Mouse (Mus musculus) layer of hippocampus, adult 2 months (tissue): ENCODE measurements around the gene Mthfd2l. TPM values are rescaled to one million over a fixed set of nuclear protein-coding genes. Genes with fewer than 3 reads are reported as not detected.

ENCODE experiments used
- DNase-seq, 2 experiments: peaks; one replicate each; pipeline ENCODE4 v3.0.0; 2022; ENCODE audit warnings: low spot score in 2 of 2
- H3K27ac ChIP-seq: fragments of 200-600 bp; 2 replicates; pipeline ENCODE4 v1.8.1; 2022
- H3K4me3 ChIP-seq: fragments of 200-600 bp; 2 replicates; pipeline ENCODE4 v1.8.1; 2022; ENCODE audit warnings: mild to moderate bottlenecking
- CTCF ChIP-seq: fragments of 200-600 bp; conservative IDR thresholded peaks from 2 replicates; pipeline ENCODE4 v1.8.1; 2022; ENCODE audit warnings: antibody characterized with exemption, mild to moderate bottlenecking, moderate library complexity
- total RNA-seq, 2 experiments: library from RNA; stranded (reverse); gene quantifications; 2 replicates each; pipeline ENCODE4 v1.2.3; 2021

The Mthfd2l gene
- total RNA-seq, 2 experiments from 2014 or later: 18.3 to 24.4 TPM

GRCm38 (mm10) chr5:90964764-90965163, 33.8 kb downstream of the Mthfd2l start:
- no peak overlapping the region for H3K4me3 ChIP-seq
- H3K27ac ChIP-seq: no peak overlapping the region
- no peak for TF ChIP-seq CTCF
- DNase-seq: no peak

GRCm38 (mm10) chr5:90965386-90965785, 34.5 kb downstream of the Mthfd2l start:
- no peak for DNase-seq
- Histone ChIP-seq H3K27ac (no peak overlapping the region), H3K4me3 (no peak overlapping the region)
- TF ChIP-seq CTCF: no peak

GRCm38 (mm10) chr5:90977244-90977643, 46.3 kb downstream of the Mthfd2l start:
- DNase-seq: peak; percentile 65 to 77
- TF ChIP-seq CTCF: peak; percentile 83
- Histone ChIP-seq H3K27ac (no peak overlapping the region), H3K4me3 (no peak overlapping the region)

GRCm38 (mm10) chr5:90980297-90980696, 49.4 kb downstream of the Mthfd2l start:
- DNase-seq: peak in 1 of 2 experiments; percentile 16
- no peak overlapping the region for H3K27ac ChIP-seq
- no peak for TF ChIP-seq CTCF
- H3K4me3 ChIP-seq: no peak overlapping the region

GRCm38 (mm10) chr5:90987605-90988004, 56.7 kb downstream of the Mthfd2l start:
- no peak for DNase-seq
- Histone ChIP-seq H3K4me3 (no peak overlapping the region), H3K27ac (no peak overlapping the region)
- no peak for TF ChIP-seq CTCF

- no peak for DNase-seq
- TF ChIP-seq CTCF: no peak
- no peak overlapping the region for H3K27ac ChIP-seq
These were observed 57.2 kb downstream of the Mthfd2l start for GRCm38 (mm10) chr5:90988149-90988548.

GRCm38 (mm10) chr5:90988592-90988991, 57.7 kb downstream of the Mthfd2l start:
- no peak overlapping the region for H3K4me3 ChIP-seq
- no peak overlapping the region for H3K27ac ChIP-seq
- DNase-seq: no peak
- no peak for TF ChIP-seq CTCF

More at GRCm38 (mm10) chr5:90988149-90988548, 57.2 kb downstream of the Mthfd2l start:
- H3K4me3 ChIP-seq: no peak overlapping the region

- DNase-seq: no peak
- H3K4me3 ChIP-seq: no peak overlapping the region
- no peak for TF ChIP-seq CTCF
- no peak overlapping the region for H3K27ac ChIP-seq
These were observed 69.0 kb downstream of the Mthfd2l start for GRCm38 (mm10) chr5:90999942-91000341.

- Histone ChIP-seq H3K4me3 (no peak overlapping the region), H3K27ac (no peak overlapping the region)
- no peak for DNase-seq
- TF ChIP-seq CTCF: no peak
These were observed 84.3 kb downstream of the Mthfd2l start for GRCm38 (mm10) chr5:91015216-91015615.

- no peak overlapping the region for H3K27ac ChIP-seq
- no peak for TF ChIP-seq CTCF
- no peak for DNase-seq
- H3K4me3 ChIP-seq: no peak overlapping the region
These were observed 92.2 kb downstream of the Mthfd2l start for GRCm38 (mm10) chr5:91023114-91023513.

GRCm38 (mm10) chr5:91027164-91027563, 96.2 kb downstream of the Mthfd2l start, which contains the start of gene Epgn:
Epgn (plus strand) TSS chr5:91027464.
- H3K4me3 ChIP-seq: no peak within 1 kb of the TSS
- no peak for DNase-seq
- no peak within 1 kb of the TSS for H3K27ac ChIP-seq
- no peak for TF ChIP-seq CTCF

- TF ChIP-seq CTCF: no peak
- no peak for DNase-seq
- Histone ChIP-seq H3K4me3 (no peak overlapping the region), H3K27ac (no peak overlapping the region)
These were observed 96.9 kb downstream of the Mthfd2l start for GRCm38 (mm10) chr5:91027840-91028239.

- TF ChIP-seq CTCF: peak; percentile 54
- Histone ChIP-seq H3K4me3 (no peak overlapping the region), H3K27ac (no peak overlapping the region)
- DNase-seq: no peak
These were observed 99.7 kb downstream of the Mthfd2l start for GRCm38 (mm10) chr5:91030629-91031028.

- no peak for TF ChIP-seq CTCF
- Histone ChIP-seq H3K27ac (no peak overlapping the region), H3K4me3 (no peak overlapping the region)
- DNase-seq: no peak
These were observed 104.4 kb downstream of the Mthfd2l start for GRCm38 (mm10) chr5:91035341-91035740.

- TF ChIP-seq CTCF: no peak
- Histone ChIP-seq H3K27ac (no peak overlapping the region), H3K4me3 (no peak overlapping the region)
- DNase-seq: no peak
These were observed 105.7 kb downstream of the Mthfd2l start for GRCm38 (mm10) chr5:91036628-91037027.
